Mouse (Mus musculus): ENCODE measurements around the gene Dner.

- no peak for TF ChIP-seq CTCF (IDR thresholded peaks at IDR 0.05; ENCODE audit: low read depth, low read length)
- no peak for TF ChIP-seq POLR2A (IDR thresholded peaks at IDR 0.05; ENCODE audit: borderline replicate concordance, low read depth, low read length)
Measured at GRCm38 (mm10) chr1:84390961-84391360, 305.1 kb downstream of the Dner start.

Data from bone marrow macrophage, adult 2 months (primary cell).